Mouse (Mus musculus): ENCODE data around the gene Chic2.
A peak's percentile ranks its signal among the peaks of the same experiment; 100 is the strongest.

The Chic2 gene

GRCm38 (mm10) chr5:75044310-75044904 is at the start of gene Chic2:
Gene Chic2, minus strand, starts transcription at chr5:75044774.
- DNase-seq (ENCODE audit: low spot score), result peak; percentile 88

GRCm38 (mm10) chr5:75085906-75086305 is 41.3 kb upstream of the Chic2 start:
- no peak for DNase-seq (ENCODE audit: low spot score)

DNA sequence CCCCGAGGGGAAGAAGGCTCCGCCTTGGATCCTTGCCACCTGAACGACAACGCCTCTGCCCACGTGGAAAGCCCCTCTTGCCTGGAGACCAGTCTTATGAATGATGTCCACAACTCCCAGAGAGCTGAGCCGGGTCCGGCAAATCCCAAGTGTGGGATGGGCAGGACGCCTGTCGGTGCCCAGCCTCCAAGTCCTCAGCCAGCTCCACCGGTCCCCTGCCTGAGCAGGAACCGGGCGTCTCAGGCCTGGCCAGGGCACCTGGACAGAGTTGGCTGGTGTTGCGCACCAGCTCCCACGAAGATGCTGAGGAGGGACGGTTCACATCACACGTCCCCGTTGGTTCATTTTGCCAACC is 40.9 kb upstream of the Chic2 start:
- no peak for DNase-seq (ENCODE audit: low spot score)

DNA sequence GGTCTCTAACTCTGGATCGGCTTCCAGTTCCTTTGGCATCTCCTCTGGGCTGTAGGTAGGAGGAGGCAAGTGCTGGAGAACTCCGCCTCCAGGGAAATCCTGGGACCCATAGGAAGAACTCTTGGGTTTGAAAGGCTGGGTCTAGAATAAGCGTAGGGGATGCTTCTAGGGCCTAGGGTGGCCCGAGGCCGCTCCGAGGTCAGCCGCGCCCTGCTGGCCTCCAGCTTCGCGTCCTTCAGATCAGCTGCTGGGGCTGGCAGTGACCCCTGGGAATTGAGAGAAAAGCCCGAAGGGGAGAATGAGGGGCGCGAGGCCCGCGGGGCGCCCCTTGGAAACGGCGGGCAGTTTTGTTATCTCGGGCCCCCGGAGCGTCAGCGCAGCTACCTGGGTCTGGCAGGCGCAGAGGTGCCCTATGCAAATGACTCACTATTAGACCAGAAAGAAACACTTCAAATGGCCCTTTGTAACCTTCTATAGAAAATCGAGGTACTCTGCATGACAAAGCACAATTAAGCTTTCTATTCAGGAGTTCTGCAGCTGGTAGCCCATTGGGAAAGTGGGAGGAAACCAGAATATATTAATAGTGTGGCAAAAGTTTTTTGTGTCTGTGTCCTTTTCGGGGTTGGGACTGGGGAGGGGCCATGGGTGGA is 40.4 kb upstream of the Chic2 start:
- no peak for DNase-seq (ENCODE audit: low spot score)

DNA sequence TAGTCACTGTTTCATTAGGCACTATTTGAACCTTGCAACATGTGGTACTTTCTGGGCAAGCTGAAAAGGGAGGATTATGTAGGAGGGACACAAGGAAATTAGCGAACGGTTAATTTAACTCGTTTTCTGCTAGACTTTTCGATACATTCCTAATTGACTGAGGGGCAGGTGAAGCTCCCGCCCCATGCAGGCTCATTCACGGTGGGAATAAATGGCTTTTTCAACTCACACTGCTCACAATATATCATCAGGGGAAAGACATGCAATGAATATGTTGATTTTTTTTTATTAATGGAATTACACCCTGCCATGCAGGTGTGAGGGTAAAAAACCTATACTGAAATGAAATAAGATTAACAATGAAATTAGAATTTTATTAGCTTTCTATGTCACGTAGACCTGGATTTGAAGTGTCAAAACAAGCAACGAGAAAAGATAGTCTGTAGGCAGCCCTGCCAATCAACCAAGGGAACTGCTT is 39.9 kb upstream of the Chic2 start:
- no peak for DNase-seq (ENCODE audit: low spot score)

GRCm38 (mm10) chr5:75083591-75084392 is 39.2 kb upstream of the Chic2 start:
- DNase-seq (ENCODE audit: low spot score), result no peak

- no peak for DNase-seq (ENCODE audit: low spot score)
Observed at GRCm38 (mm10) chr5:75083061-75083460, 38.5 kb upstream of the Chic2 start.

GRCm38 (mm10) chr5:75082439-75082838 is 37.9 kb upstream of the Chic2 start:
- no peak for DNase-seq (ENCODE audit: low spot score)

DNA sequence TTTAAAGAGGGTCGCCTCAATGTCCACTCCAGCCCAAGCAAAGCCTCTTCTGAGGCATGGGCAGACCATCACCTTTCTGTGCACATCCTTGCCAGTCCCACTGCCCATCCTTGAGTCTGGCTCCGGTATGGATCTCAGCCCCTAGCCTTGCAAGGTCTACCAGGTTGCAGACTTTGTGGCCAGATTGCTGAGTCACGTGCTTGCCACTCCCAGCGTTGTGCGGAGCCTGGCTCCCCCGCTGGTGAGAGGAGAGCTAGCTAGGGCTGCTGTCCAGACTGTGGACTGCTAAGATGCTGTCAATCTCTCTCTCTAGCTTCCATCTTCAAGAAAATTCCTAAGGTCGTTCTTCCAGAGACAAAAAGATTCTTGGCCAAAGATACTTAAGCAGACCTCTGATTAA is 35.0 kb upstream of the Chic2 start:
- DNase-seq (ENCODE audit: low spot score), result no peak

DNA sequence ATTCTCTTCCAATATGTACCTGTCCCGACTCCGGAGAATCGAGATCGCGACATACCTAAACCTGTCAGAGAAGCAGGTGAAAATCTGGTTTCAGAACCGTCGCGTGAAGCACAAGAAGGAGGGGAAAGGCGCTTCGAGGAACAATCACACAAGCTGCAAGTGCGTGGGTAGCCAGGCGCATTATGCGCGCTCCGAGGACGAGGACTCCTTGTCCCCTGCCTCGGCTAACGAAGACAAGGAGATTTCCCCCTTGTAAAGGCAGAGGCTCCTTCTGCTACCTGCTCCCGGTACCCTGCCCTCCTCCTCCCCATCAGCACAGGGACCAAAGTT is 32.4 kb upstream of the Chic2 start:
- DNase-seq (ENCODE audit: low spot score), result no peak

- no peak for DNase-seq (ENCODE audit: low spot score)
Observed at GRCm38 (mm10) chr5:75076326-75077050, 31.9 kb upstream of the Chic2 start.

DNA sequence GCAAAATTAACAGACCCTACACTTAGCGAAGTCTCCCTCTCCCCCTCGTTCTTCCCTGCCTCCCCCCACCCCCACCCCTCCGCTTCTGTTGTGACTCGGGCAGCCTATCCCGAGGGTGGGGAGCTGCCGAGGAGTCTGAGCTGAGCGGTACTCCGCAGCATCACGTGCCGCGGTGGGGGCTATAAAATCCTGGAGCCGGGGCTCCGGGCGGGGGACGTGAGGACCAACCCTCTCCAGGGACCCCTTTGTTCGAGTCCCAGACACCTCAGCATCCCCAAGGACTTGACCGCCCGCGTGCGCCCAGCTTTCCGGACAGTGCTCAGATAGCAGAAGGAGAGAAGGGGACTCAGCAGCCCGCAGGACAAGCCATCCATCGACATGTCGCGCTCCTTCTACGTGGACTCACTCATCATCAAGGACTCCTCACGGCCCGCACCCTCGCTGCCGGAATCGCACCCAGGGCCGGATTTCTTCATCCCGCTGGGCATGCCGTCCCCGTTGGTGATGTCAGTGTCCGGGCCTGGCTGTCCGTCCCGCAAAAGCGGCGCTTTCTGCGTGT is 30.9 kb upstream of the Chic2 start, which contains the start of gene Gsx2:
Gene Gsx2 (plus strand): TSS at position 219 of the 559 bp plus-strand sequence.
- no peak for DNase-seq (ENCODE audit: low spot score)

DNA sequence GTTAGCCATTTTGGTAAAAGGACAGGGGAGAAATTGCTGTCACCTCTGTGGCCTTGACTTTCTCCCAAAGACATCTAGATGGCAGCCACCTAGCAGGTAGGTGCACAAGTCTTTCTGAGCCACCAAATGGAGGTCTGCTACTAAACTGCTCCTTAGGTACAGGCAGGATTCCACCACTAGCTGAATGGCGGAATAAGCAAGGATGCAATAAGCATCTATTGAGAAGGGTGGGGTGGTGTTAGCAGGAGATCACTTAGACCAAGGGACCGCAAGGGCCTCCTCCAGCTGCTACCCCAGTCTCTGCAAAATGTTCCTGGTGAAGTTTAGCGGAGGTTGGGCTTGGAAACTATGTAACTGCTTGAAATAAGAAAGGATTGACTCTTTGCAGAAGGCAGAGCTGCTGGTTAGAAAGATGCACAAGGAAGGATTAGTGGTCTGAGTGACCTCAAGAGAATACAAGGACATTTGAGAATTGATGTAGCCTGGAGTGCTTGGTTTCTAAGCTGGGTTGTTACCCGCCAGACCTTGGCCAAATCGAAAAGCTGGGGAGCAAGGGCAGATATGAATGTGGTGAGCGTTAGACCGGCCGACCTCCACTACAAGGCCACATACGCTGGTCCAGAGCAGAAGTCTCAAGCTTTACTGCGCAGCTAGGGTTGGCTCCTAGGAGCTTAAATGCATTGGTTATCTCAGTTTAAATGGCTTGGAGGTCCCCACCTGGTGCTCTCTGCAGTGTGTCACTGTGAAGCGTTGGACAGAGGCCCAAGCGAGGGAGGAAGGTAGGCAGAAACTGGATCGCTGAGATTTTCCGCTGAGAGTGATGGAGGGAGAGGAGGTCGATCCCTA is 30.2 kb upstream of the Chic2 start:
- no peak for DNase-seq (ENCODE audit: low spot score)

DNA sequence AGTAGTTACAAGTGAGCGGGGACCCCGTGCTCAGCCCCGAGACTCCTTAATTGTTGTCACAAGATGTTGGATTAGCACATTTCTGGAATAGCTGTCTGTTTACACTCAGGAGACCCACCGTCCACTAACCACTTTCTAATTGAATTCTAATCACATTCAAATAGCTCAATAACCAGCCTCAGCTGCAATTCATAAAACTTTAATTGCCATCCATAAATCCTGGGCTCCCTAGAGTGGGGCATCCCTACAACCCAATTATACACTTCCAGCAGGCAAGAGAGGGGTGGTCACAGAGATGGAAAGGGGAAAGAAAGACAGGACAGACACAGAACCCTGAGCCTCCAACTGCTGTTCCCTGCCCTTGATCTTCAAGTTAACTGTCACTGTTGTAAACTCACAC is 29.6 kb upstream of the Chic2 start:
- no peak for DNase-seq (ENCODE audit: low spot score)

GRCm38 (mm10) chr5:75073684-75074083 is 29.1 kb upstream of the Chic2 start:
- no peak for DNase-seq (ENCODE audit: low spot score)

GRCm38 (mm10) chr5:75073167-75073566 is 28.6 kb upstream of the Chic2 start:
- no peak for DNase-seq (ENCODE audit: low spot score)

- DNase-seq (ENCODE audit: low spot score), result no peak
Observed at GRCm38 (mm10) chr5:75072532-75072931, 28.0 kb upstream of the Chic2 start.

DNA sequence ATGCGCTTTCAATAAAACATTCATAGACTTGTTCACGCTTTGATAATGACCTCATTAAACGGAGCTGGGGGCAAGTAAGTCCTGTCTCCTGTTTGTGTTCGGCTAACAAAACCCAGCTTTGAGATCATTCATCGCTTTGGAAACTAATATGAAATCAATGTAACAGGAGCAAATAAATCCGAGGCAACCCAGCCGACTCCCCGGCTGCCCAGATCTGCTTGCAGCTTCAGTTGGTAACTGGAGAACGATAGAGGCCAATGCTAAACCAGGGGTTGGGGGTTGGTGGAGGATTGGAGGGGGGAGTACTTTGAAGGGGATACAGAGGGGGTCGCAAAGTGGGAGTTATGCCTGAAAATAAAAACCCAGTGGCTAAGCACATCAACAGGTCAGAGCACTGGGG is 27.4 kb upstream of the Chic2 start:
- DNase-seq (ENCODE audit: low spot score), result no peak

DNA sequence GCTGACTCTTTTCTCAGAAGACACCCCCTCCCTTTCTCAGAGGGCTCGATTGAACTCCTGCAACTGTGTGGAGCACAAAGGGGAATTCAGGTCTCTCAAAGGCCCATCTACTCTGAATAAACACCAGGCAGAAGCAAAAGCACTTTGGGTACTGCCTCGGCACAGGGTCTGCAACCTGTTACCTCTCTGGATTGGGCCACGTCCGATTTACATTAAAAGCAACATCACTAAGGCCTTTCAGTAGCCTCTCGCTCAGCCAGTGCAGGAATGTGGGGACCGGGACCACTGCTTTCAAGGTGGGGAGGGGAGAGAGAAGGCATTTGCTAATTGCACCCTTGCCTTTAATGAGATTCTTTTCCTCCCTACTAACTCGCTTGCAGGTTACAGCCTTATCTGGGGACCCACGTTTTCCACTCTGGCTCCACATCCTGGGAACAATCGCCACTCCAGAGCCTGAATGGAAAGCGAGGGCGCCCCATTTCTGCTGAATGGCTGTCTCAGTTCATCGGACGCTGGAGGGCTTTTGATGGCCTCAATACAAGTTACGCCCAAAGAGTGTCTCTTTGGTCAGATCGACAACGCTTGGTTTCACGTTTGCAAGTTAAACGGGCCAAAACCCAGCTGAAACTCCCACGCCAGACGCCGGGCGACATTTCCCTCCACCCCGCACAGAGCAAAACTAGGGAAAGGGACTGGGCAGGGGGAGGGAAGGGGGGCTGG is 26.2 kb upstream of the Chic2 start:
- DNase-seq (ENCODE audit: low spot score), result no peak

DNA sequence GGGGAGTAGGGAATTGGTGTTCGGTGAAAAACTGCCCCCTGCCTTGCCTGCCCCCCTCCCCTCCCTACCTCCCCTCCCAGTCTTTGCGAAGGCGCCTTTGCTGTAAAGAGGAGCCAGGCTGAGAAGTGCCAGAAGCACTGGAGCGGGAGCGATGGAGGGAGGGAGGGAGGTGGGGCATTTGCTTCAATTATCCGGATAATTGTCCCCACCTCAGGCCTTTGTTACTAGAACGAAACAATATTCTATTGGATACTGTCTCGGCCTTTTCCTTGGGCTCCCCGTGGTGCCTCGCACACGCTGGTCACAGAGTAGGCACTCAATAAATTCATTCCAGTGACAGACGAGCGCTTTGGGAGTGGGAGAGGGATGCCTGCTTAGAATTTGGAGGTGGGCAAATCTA is 25.6 kb upstream of the Chic2 start:
- no peak for DNase-seq (ENCODE audit: low spot score)
